Mouse (Mus musculus) forebrain, embryonic 13.5 days (tissue): ENCODE measurements at regions not wholly inside any gene's neighbourhood (a gene's known extent, or its start where the extent isn't known, plus 50 kb on each side); places are given as distances from the start of the nearest gene placed in this dataset.
"Not testable (repeated sequence)": the region's sequence is repeated elsewhere in the genome, so short reads cannot be mapped to it uniquely, and the experiment has no call there.

Experiments used
- ATAC-seq: fragments of 200-750 bp; cut with Nextera tagmentation; 2 replicates; pipeline ENCODE4 v1.8.0; 2017
- H3K27ac ChIP-seq: fragments of 300-500 bp; sonication (generic); 2 replicates; pipeline ENCODE4 v1.5.1; 2015; ENCODE audit warnings: inconsistent platforms, mild to moderate bottlenecking, moderate library complexity
- H3K27me3 ChIP-seq: fragments of 300-500 bp; sonication (generic); 2 replicates; pipeline ENCODE4 v1.6.1; 2015; ENCODE audit warnings: mild to moderate bottlenecking, inconsistent platforms
- H3K36me3 ChIP-seq: fragments of 300-500 bp; sonication (generic); 2 replicates; pipeline ENCODE4 v1.6.1; 2015; ENCODE audit warnings: mild to moderate bottlenecking, inconsistent platforms; ENCODE audit not compliant: poor library complexity, severe bottlenecking
- H3K4me1 ChIP-seq: fragments of 300-500 bp; sonication (generic); 2 replicates; pipeline ENCODE4 v1.6.1; 2015; ENCODE audit warnings: inconsistent platforms
- H3K4me2 ChIP-seq: fragments of 300-500 bp; sonication (generic); 2 replicates; pipeline ENCODE4 v1.6.1; 2015; ENCODE audit warnings: inconsistent platforms, mild to moderate bottlenecking, moderate library complexity
- H3K4me3 ChIP-seq: fragments of 300-500 bp; sonication (generic); 2 replicates; pipeline ENCODE4 v1.5.1; 2015; ENCODE audit warnings: mild to moderate bottlenecking, inconsistent platforms
- H3K9ac ChIP-seq: fragments of 300-500 bp; sonication (generic); 2 replicates; pipeline ENCODE4 v1.6.1; 2015; ENCODE audit warnings: mild to moderate bottlenecking, inconsistent platforms
- H3K9me3 ChIP-seq: fragments of 300-500 bp; sonication (generic); replicated peaks from 2 replicates; pipeline ENCODE4 v1.6.1; 2016; ENCODE audit warnings: inconsistent platforms
- WGBS: fragments of 180-500 bp; shearing (Covaris S2); methylation state at CpG from one replicate; pipeline ENCODE4 v1.1.7; 2015; 5-methylcytosine and 5-hydroxymethylcytosine counted together

GRCm38 (mm10) chr13:12940911-12941310 lies 64.3 kb downstream of the Prl2c2 start:
- H3K9ac ChIP-seq, H3K4me3 ChIP-seq, H3K27ac ChIP-seq, H3K4me2 ChIP-seq, H3K36me3 ChIP-seq, H3K4me1 ChIP-seq, ATAC-seq, H3K27me3 ChIP-seq: not testable (repeated sequence)
- H3K9me3 ChIP-seq: peaks cover 22% of the 10 kb centered on the region

GRCm38 (mm10) chr13:12935103-12935502 lies 70.1 kb downstream of the Prl2c2 start:
- not testable (repeated sequence) for H3K36me3 ChIP-seq, H3K4me3 ChIP-seq, ATAC-seq, H3K9ac ChIP-seq, H3K27ac ChIP-seq, H3K4me2 ChIP-seq, H3K27me3 ChIP-seq, H3K4me1 ChIP-seq
- 3% methylated on average over 1 of the region's 1 CpGs for WGBS
- H3K9me3 ChIP-seq: peaks cover 59% of the 10 kb centered on the region

DNA sequence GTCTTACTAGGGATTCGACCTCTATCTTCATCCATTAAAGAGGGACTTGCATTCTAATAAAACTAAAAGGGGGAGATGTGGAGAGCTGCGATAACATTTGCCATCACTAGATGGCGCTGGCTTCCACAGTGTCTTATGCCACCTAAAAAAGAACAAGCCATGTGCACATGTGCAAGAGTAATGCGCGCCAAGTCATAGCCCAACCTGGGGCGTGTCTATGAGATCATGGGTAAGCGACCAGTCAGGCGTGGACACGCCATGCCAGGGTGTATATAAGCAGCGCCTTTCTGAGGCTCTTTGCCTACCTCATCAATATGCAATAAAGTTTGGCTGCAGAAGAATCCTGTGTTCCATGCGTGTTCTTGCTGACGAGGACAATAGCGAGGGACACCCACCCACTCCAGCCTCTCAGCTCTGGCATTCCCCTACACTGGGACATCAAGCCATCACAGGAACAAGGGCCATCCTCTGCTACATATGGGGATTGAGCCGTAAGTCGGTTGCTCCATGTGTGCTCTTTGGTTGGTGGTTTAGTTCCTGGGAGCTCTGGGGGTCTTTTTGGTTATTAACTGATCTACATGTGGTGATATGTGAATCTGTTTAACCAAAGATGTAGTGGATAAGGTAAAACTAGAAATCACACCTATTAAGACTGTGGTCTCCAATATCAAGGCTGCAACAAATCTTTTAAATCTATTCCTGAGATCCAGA lies 73.1 kb downstream of the Prl2c2 start:
- not testable (repeated sequence) for H3K4me3 ChIP-seq, H3K4me2 ChIP-seq, H3K27me3 ChIP-seq, H3K9ac ChIP-seq, H3K27ac ChIP-seq, ATAC-seq, H3K4me1 ChIP-seq, H3K36me3 ChIP-seq
- peaks cover 68% of the 10 kb centered on the region for H3K9me3 ChIP-seq
- 85% methylated on average over 15 of the region's 15 CpGs for WGBS

- Histone ChIP-seq H3K27ac (no peak overlapping the region), H3K4me2 (no peak overlapping the region), H3K4me3 (no peak overlapping the region), H3K9ac (no peak overlapping the region), H3K27me3 (no peaks in the 10 kb centered on the region), H3K9me3 (peaks cover 82% of the 10 kb centered on the region), H3K4me1 (no peaks in the 10 kb centered on the region), H3K36me3 (no peaks in the 10 kb centered on the region)
- 83% methylated on average over 5 of the region's 5 CpGs for WGBS
- no peak for ATAC-seq
Measured at GRCm38 (mm10) chr13:12930566-12930965, 74.6 kb downstream of the Prl2c2 start.

DNA sequence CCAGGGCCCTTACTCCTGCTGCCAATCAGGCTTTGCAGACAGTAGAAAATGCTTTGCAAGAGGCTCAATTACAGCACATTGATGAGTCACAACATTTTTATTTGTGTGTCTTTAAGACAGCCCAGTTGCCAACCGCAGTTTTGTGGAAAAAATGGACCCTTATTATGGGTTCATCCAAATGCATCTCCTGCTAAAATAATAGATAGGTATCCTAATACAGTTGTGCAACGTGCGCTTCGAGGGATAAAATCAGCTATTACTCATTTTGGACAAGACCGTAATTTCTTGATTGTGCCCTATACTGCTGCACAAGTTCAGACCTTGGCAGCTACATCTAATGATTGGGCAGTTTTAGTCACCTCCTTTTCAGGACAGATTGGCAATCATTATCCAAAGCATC lies 75.4 kb downstream of the Prl2c2 start:
- Histone ChIP-seq H3K27me3 (no peaks in the 10 kb centered on the region), H3K4me1 (no peaks in the 10 kb centered on the region), H3K4me3 (no peak overlapping the region), H3K9me3 (peaks cover 82% of the 10 kb centered on the region), H3K9ac (no peak overlapping the region), H3K36me3 (no peaks in the 10 kb centered on the region), H3K4me2 (no peak overlapping the region), H3K27ac (no peak overlapping the region)
- WGBS: 90% methylated on average over 5 of the region's 5 CpGs
- no peak for ATAC-seq

GRCm38 (mm10) chr13:12927587-12928345 lies 77.4 kb downstream of the Prl2c2 start:
- H3K4me1 ChIP-seq: no peaks in the 10 kb centered on the region
- H3K9me3 ChIP-seq: peaks cover 83% of the 10 kb centered on the region
- no peak overlapping the region for H3K9ac ChIP-seq
- ATAC-seq: no peak
- no peak overlapping the region for H3K4me3 ChIP-seq
- H3K4me2 ChIP-seq: no peak overlapping the region
- no peak overlapping the region for H3K27ac ChIP-seq
- no peaks in the 10 kb centered on the region for H3K27me3 ChIP-seq
- H3K36me3 ChIP-seq: no peaks in the 10 kb centered on the region
- WGBS: 92% methylated on average over 15 of the region's 15 CpGs

- 89% methylated on average over 14 of the region's 14 CpGs for WGBS
- H3K9ac ChIP-seq: no peak overlapping the region
- H3K4me1 ChIP-seq: no peaks in the 10 kb centered on the region
- H3K36me3 ChIP-seq: no peaks in the 10 kb centered on the region
- no peak overlapping the region for H3K27ac ChIP-seq
- no peak overlapping the region for H3K4me2 ChIP-seq
- no peak overlapping the region for H3K4me3 ChIP-seq
- no peaks in the 10 kb centered on the region for H3K27me3 ChIP-seq
- peaks cover 70% of the 10 kb centered on the region for H3K9me3 ChIP-seq
- peak; percentile 41; the same call in 1 of the 2 replicates for ATAC-seq
Measured at GRCm38 (mm10) chr13:12925604-12926003, 79.6 kb downstream of the Prl2c2 start.

DNA sequence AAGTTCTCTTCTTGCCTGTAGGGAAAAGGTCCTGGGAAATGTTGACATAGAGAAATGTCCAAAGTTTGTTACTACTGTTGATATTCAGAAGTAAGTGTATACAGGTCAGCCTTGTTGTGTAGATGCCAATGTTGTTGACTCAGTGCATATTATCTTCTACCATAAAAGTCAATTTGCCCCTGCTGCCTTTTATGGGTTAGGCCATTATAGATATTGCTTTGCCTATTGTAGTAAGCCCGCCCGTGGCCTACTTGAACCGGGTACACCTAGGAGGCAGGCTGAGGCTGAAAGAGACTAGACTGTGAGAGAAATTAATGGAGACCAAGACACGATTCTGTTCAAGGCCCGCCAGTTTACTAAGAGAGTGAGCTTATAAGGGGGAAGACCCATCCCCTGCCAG lies 92.3 kb downstream of the Prl2c2 start:
- Histone ChIP-seq H3K4me3 (no peak overlapping the region), H3K4me1 (no peaks in the 10 kb centered on the region), H3K4me2 (no peak overlapping the region), H3K9ac (no peak overlapping the region), H3K36me3 (no peaks in the 10 kb centered on the region), H3K27me3 (no peaks in the 10 kb centered on the region), H3K27ac (no peak overlapping the region), H3K9me3 (peaks cover 36% of the 10 kb centered on the region)
- ATAC-seq: no peak
- 87% methylated on average over 5 of the region's 5 CpGs for WGBS

DNA sequence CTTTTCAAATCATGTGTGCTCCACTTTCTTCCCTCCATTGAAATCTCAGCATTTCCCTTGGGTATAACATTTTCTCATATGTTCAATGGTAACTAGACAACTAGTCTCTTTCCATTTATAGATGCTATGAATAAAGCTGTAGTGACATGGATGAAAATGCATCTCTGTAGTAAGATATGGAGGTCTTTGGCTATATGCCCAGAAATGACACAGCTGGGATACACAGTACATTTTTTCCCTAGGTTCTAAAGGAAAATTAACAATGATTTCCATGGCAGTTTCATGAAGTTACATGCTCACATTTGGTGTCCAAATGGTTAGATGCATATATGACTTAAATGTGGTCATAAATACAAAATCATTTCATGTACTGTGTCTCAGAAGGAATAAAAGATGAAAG lies 99.0 kb downstream of the Prl2c2 start:
- Histone ChIP-seq H3K9ac (no peak overlapping the region), H3K27ac (no peak overlapping the region), H3K36me3 (no peaks in the 10 kb centered on the region), H3K9me3 (peaks cover 39% of the 10 kb centered on the region), H3K4me3 (no peak overlapping the region), H3K4me1 (no peaks in the 10 kb centered on the region), H3K4me2 (no peak overlapping the region), H3K27me3 (no peaks in the 10 kb centered on the region)
- ATAC-seq: no peak

- 87% methylated on average over 20 of the region's 20 CpGs for WGBS
- H3K4me3 ChIP-seq, H3K4me2 ChIP-seq, H3K4me1 ChIP-seq, ATAC-seq, H3K9ac ChIP-seq, H3K27ac ChIP-seq, H3K36me3 ChIP-seq, H3K27me3 ChIP-seq: not testable (repeated sequence)
- peaks cover 51% of the 10 kb centered on the region for H3K9me3 ChIP-seq
Measured at GRCm38 (mm10) chr13:12889631-12890030, 89.8 kb upstream of the Prl2c3 start.

- not testable (repeated sequence) for H3K4me1 ChIP-seq, H3K4me2 ChIP-seq, H3K27ac ChIP-seq, H3K27me3 ChIP-seq, H3K4me3 ChIP-seq, H3K9ac ChIP-seq, H3K36me3 ChIP-seq, ATAC-seq
- WGBS: 77% methylated on average over 3 of the region's 3 CpGs
- peaks cover 30% of the 10 kb centered on the region for H3K9me3 ChIP-seq
Measured at GRCm38 (mm10) chr13:12879506-12879905, 79.6 kb upstream of the Prl2c3 start.

- not testable (repeated sequence) for H3K4me2 ChIP-seq, H3K27ac ChIP-seq, H3K4me1 ChIP-seq, H3K9ac ChIP-seq, H3K4me3 ChIP-seq, ATAC-seq, H3K27me3 ChIP-seq, H3K36me3 ChIP-seq
- H3K9me3 ChIP-seq: peaks cover 43% of the 10 kb centered on the region
- 77% methylated on average over 1 of the region's 1 CpGs for whole genome bisulfite sequencing
Measured at GRCm38 (mm10) chr13:12864946-12865345, 65.1 kb upstream of the Prl2c3 start.

DNA sequence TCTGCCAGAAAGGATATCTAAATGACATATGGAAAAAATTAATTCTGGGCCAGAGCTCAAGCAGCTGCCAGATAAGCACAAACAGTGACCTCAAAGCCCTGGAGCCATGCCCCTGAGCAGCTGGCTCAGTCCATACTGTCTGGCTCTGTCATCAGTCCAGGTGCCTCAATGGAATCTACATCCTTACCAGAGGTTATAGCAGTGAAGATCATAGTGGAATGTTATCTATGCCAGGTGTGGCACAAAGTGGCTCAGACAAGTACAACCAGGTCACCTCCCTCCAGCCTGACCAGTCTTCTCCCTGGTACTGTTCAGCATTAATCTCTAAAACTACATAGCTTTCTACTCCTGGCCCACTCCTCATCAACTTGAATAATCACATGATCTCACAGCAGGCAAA lies 64.4 kb upstream of the Prl2c3 start:
- no peak overlapping the region for H3K27ac ChIP-seq
- H3K4me3 ChIP-seq: no peak overlapping the region
- peaks cover 49% of the 10 kb centered on the region for H3K9me3 ChIP-seq
- no peak overlapping the region for H3K9ac ChIP-seq
- H3K4me2 ChIP-seq: no peak overlapping the region
- H3K27me3 ChIP-seq: no peaks in the 10 kb centered on the region
- H3K36me3 ChIP-seq: no peaks in the 10 kb centered on the region
- H3K4me1 ChIP-seq: no peaks in the 10 kb centered on the region
- ATAC-seq: peak; percentile 43; the same call in 1 of the 2 replicates
